Mouse (Mus musculus): ENCODE data around the gene Zfp991. TPM values are rescaled to one million over a fixed set of nuclear protein-coding genes. Genes with fewer than 3 reads are reported as not detected.
"Not testable (repeated sequence)": the region's sequence is repeated elsewhere in the genome, so short reads cannot be mapped to it uniquely, and the experiment has no call there.

The Zfp991 gene
- polyA plus RNA-seq, 2 experiments from 2014 or later = 5.4 to 10.4 TPM

DNA sequence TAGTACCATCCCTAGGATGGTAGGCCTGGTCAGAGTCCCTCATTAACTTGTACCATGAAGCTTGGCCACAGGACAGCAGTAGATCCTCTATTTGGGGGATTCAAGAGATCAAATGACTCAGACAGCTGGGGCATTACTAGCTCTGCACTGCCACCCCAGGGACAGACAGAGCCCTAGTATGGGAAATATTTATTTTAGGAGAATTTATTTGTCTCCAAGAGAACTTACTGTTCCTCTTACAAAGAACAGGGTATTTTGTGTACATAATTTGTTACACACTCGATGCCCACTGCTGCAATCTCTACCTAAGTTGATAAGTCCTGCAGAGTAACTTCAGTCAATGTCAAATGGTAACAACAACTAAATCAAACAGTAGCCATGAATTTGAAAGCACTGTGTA, 55.0 kb downstream of the Zfp991 start:
- not testable (repeated sequence) for ATAC-seq

DNA sequence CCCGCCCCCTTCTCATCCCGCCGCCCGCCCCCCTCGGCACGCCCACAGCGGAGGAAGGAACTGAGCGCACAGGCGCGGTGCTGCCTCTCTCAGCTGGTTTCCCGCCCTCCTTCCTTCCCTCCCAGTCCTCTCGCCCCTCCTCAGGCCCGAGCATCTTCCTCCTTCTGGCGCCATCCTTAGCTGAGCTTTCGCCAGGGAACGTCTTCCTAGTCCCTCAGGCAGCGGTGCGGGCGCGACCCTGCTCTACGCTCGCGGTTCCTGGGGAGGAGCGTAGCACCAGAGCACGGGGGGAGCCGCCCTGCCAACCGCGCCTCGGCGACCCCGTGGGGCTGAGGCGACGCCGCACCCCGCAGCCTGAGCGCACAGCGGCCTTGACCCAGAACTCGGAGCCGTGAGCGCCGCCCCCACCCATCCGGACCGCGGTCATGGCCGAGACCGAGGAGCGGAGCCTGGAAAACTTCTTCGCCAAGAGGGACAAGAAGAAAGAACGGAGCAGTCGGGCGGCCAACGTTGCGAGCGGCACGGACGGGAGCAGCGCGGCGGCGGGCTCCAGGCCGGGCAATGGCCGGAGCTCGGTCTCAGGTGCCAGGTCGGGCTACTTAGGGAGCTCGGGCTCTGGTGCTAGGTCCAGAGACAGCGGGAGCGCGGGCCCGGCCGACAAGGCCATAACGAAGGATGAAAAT, 55.6 kb downstream of the Zfp991 start:
- not testable (repeated sequence) for ATAC-seq

DNA sequence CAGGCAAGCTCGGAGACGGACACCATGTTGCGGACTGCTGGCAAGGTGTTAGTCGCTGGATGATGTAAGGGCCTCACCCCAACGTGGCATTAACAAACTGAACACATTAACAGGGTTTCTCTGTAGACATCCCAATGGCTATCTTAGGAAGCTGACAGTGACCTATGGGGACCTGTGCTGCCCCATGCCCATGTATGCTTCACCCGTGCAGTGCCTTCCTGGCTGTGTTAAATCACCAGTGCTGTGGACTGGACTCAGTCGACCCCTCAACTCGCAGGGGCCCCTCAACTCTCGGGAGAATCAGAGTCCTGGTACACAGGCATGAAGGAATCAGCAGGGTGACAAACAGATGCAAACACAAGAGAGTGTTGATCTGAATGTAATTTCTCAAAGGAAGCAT, 63.3 kb downstream of the Zfp991 start:
- ATAC-seq = not testable (repeated sequence)

DNA sequence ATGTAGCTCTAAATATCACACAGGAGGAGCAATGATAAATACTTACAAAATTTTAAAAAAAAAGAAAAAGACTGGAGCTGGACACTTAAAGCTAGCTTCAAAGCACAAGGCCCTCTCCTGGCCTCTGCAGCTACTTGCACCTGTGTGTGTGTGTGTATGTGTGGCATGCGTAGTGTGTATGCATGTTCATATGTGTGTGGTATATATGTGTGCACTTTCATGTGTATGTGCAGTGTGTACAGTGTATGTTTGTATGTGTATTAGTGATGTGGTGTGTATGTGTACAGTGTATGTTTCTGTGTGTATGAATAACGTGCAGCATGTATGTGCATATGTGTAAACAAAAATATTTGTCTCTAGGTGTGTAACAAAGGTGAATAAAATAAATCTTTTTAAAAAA, 65.4 kb downstream of the Zfp991 start:
- ATAC-seq = not testable (repeated sequence)

DNA sequence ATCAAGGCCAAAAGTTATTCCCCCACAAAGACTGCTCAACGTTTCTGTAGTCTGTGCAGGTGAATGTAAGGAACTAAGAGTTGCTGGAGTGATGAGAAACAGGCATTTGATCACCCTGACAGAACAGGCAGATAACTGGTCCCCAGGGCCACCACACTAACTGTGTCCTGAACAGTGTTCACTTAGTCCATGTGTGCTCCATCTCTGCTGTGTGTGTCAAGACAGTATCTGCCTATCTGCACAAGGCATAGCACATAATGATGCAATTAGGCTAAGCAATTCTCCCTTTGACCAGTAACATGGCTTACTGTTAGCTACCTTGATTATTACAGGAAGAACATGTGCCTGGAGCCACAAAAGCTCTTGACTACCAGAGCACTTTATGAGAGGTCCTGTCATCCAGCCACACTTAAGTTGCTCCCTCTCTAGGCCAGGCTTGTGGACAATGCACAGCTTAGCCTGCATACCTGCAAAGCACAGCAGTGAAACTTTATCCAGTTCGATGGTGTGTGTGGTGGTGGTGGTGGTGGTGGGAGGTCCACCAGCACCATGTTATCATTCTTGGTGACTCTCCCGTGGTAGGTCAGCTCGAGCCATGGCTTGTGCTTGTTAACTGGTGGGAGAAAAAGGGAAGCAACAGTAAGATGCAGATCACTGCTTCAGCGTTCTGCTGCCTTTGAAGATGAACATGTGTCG, 67.4 kb downstream of the Zfp991 start:
- ATAC-seq = not testable (repeated sequence)

DNA sequence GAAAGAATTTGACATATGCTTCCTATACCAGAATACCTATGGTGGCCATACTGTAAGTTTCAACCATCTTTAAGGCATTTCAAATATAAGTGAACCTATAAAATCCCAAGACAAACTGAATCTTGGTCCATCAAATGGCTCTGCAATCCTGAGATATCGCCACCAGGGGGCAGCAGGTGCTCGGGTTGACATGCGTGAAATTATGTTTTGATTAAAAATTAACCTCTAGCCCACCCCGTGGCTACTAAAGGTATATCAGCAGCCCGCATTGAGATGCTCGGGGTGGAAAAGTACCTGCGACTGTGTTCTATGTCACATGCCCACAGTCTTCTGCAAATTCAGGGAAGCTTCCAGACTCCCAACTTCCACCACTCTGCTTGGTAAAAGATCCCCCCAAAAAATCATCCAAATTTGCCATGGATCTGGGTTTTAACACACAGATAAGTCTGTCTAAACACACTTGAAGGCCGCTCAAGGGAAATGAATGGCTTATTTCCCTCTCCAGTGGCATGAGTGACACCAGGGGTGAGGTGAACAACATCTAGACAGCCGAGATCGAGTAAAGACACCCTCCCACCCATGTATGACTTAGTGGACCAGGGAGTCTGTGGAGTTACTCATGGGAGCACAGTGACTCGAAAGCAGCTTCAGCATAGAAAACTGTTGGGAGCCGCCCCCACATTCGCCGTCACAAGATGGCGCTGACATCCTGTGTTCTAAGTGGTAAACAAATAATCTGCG, 70.3 kb downstream of the Zfp991 start:
- ATAC-seq = not testable (repeated sequence)

DNA sequence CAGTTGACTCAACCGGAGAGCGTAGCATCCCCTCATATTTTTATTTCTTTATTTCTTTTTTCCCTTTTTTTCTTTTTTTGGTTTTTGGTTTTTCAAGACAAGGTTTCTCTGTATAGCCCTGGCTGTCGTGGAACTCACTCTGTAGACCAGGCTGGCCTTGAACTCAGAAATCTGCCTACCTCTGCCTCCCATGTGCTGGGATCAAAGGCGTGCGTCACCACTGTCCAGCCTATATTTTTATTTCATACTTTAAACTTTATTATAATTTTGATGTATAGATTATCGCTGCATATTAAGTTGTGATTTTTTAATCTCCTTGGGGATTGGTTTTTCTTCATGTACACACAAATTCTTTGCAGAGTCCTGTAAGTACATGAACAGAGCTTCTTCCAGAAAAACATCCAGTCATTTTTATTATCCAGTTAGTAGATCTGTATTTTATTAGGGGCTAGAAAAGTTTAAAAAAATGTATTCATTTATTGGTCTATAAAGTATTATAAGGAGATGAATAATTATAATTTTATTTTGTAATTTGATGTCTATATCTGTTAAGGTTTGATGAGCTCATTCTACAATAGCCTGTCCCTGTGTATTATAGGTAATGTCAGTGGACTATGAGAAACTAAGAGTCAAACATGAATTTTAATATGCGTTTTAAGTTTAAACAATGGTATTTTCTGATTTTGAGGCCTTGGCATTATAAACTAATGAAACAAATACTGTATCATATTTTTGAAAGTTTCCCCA, 80.5 kb downstream of the Zfp991 start:
- ATAC-seq = not testable (repeated sequence)

DNA sequence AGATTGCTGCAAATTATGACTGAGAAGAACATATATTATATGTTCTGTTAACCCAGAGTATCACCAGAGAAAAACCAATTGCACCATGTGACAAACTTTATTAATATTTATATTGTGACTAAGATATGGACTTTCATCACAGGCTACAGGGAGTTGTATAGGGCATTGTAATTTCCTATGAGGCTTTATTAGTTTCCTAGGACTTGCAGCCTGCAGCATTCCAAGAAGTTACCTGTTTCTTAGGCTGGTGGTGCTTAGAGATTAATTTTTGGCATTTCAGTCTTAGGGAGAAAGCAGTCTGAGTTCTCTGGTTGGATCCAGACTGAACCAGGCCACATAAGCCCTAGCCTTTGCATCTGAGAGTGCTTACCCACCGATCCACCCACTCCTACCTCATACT, 82.4 kb downstream of the Zfp991 start:
- not testable (repeated sequence) for ATAC-seq

DNA sequence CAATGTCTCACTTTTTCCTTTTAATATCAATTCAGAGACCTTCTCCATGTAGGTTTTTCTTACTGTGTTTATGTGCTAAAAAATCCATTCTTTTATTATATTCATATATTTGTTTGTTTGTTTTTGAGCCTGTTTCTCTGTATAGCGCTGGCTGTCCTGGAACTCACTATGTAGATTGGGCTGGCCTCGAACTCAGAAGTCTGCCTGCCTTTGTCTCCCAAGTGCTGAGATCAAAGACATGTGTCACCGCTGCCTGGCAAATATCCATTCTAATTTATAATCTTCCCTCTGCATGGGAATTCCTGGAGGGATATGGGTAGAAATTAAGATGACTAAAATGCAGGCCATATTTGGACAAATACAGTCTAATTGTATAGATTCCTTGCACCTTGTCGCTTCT, 85.8 kb downstream of the Zfp991 start:
- ATAC-seq = not testable (repeated sequence)

DNA sequence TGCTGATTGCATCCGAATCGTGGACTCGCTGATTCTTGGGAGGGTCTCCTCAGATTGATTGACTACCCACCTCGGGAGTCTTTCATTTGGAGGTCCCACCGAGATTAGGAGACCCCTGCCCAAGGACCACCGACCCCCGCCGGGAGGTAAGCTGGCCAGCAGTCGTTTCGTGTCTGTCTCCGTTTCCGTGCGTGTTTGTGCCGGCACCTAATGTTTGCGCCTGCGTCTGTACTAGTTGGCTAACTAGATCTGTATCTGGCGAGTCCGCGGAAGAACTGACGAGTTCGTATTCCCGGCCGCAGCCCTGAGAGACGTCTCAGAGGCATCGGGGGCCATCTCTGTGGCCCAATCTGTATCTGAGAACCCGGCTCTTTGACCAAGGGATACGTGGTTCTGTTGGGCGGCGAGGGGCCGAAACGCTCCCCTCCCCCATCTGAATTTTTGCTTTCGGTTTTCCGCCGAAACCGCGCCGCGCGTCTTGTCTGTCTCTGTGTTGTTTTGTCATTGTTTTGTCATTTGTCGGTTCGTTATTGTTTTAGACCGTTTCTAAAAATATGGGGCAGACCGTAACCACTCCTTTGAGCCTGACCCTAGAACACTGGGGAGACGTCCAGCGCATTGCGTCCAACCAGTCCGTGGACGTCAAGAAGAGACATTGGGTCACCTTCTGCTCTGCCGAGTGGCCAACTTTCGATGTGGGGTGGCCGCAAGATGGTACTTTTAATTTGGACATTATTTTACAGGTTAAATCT, 87.7 kb downstream of the Zfp991 start:
- ATAC-seq = not testable (repeated sequence)

DNA sequence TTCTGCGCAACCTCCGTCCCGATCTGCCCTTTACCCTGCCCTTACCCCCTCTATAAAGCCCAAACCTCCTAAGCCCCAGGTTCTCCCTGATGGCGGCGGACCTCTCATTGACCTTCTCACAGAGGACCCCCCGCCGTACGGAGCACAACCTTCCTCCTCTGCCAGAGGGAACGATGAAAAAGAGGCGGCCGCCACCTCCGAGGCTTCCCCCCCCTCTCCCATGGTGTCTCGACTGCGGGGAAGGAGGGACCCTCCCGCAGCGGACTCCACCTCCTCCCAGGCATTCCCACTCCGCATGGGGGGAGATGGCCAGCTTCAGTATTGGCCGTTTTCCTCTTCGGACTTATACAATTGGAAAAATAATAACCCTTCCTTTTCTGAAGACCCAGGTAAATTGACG, 88.4 kb downstream of the Zfp991 start:
- not testable (repeated sequence) for ATAC-seq

DNA sequence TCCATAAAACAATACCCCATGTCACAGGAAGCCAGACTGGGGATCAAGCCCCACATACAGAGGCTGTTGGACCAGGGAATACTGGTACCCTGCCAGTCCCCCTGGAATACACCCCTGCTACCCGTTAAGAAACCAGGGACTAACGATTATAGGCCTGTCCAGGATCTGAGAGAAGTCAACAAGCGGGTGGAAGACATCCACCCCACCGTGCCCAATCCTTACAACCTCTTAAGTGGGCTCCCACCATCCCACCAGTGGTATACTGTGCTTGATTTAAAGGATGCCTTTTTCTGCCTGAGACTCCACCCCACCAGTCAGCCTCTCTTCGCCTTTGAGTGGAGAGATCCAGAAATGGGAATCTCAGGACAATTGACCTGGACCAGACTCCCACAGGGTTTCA, 90.2 kb downstream of the Zfp991 start:
- ATAC-seq = not testable (repeated sequence)

DNA sequence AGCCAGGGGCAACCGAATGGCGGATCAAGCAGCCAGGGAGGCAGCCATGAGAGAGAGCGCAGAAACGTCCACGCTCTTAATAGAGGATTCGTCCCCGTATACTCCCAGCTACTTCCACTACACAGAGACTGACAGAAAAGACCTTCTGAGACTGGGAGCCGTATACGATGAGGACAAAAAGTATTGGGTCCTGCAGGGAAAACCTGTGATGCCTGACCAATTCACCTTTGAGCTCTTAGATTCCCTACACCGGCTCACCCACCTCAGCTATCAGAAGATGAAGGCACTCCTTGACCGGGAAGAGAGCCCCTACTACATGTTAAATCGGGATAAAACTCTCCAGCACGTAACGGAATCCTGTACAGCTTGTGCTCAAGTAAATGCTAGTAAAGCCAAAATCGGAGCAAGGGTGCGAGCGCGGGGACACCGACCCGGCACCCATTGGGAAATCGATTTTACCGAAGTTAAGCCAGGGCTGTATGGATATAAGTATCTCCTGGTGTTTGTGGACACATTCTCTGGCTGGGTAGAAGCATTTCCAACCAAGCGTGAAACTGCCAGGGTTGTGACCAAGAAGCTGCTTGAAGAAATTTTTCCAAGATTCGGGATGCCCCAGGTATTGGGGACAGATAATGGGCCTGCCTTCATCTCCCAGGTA, 92.1 kb downstream of the Zfp991 start:
- ATAC-seq = not testable (repeated sequence)

DNA sequence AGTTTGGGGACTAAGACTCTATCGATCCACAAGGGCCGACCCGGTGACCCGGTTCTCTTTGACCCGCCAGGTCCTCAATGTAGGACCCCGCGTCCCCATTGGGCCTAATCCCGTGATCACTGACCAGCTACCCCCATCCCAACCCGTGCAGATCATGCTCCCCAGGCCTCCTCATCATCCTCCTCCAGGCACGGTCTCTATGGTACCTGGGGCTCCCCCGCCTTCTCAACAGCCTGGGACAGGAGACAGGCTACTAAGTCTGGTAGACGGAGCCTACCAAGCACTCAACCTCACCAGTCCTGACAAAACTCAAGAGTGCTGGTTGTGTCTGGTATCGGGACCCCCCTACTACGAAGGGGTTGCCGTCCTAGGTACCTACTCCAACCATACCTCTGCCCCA, 93.8 kb downstream of the Zfp991 start:
- ATAC-seq = not testable (repeated sequence)

DNA sequence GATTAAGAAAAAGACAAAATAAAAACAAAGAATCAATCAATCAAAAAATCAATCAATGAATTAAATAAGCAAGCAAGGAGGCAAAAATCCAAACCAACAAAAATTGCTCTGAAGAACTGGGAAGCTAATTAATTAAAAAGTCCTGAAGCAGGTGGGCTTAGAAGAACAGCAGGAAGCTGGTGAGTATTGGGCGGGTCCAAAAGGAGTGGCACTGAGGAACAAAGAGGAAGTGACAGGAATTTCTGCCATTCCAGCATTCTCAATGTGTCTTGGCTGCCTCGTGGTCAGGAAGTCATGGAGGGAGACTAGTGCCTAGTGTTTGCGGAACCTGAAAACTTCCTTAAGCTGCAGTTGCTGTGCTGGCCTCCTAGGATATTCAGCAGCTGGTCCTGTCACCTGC, 98.2 kb downstream of the Zfp991 start:
- not testable (repeated sequence) for ATAC-seq

Other genes starting within 250 kb of the Zfp991 start
- not detected for gene Gm21411, start 222.4 kb upstream of the Zfp991 start, polyA plus RNA-seq (2017; shearing (Covaris generic))
- not detected for gene Zfp989, start 160.1 kb upstream of the Zfp991 start, polyA plus RNA-seq (2017; shearing (Covaris generic))
- gene Rex2, start 110.2 kb upstream of the Zfp991 start, polyA plus RNA-seq (2017; shearing (Covaris generic)) = under 1 TPM in 1 of 2 experiments, not detected in 1; 0.09 TPM
- gene Zfp988, start 173.6 kb downstream of the Zfp991 start, polyA plus RNA-seq (2017; shearing (Covaris generic)) = 1 to 10 TPM in 1 of 2 experiments, under 1 TPM in 1; 0.61 to 1.1 TPM
- gene Zfp978, start 229.3 kb downstream of the Zfp991 start, polyA plus RNA-seq (2017; shearing (Covaris generic)) = not detected